Mouse (Mus musculus) CD4-positive, CD25-positive, alpha-beta regulatory T cell, adult 4 months (primary cell): ENCODE data around the gene Cabcoco1. TPM values are rescaled to one million over a fixed set of nuclear protein-coding genes. Genes with fewer than 3 reads are reported as not detected.

Source experiments
- ATAC-seq: one replicate; pipeline ENCODE4 v1.8.0; 2017
- polyA plus RNA-seq, 2 experiments: library from polyadenylated mRNA; unstranded; fragments of 100-300 nt; shearing (Covaris generic); gene quantifications; one replicate each; pipeline ENCODE4 v1.2.1; 2017

Gene Cabcoco1
- polyA plus RNA-seq, 2 experiments from 2014 or later: 2.0 to 3.4 TPM

- no peak for ATAC-seq
Measured at GRCm38 (mm10) chr10:68506242-68506641, 35.5 kb downstream of the Cabcoco1 start.

GRCm38 (mm10) chr10:68504586-68505152 is 37.0 kb downstream of the Cabcoco1 start:
- ATAC-seq: no peak

GRCm38 (mm10) chr10:68501067-68501466 is 40.6 kb downstream of the Cabcoco1 start:
- no peak for ATAC-seq

GRCm38 (mm10) chr10:68495246-68495645 is 46.5 kb downstream of the Cabcoco1 start:
- ATAC-seq: no peak

- no peak for ATAC-seq
Measured at GRCm38 (mm10) chr10:68491557-68491956, 50.1 kb downstream of the Cabcoco1 start.

GRCm38 (mm10) chr10:68490781-68491180 is 50.9 kb downstream of the Cabcoco1 start:
- no peak for ATAC-seq

GRCm38 (mm10) chr10:68472799-68473198 is 68.9 kb downstream of the Cabcoco1 start:
- ATAC-seq: no peak

- ATAC-seq: no peak
Measured at GRCm38 (mm10) chr10:68465737-68466327, 75.9 kb downstream of the Cabcoco1 start.

GRCm38 (mm10) chr10:68464943-68465342 is 76.8 kb downstream of the Cabcoco1 start:
- no peak for ATAC-seq

GRCm38 (mm10) chr10:68459784-68460183 is 81.9 kb downstream of the Cabcoco1 start:
- no peak for ATAC-seq

GRCm38 (mm10) chr10:68457019-68457418 is 84.7 kb downstream of the Cabcoco1 start:
- no peak for ATAC-seq

- ATAC-seq: no peak
Measured at GRCm38 (mm10) chr10:68454541-68454940, 87.2 kb downstream of the Cabcoco1 start.

GRCm38 (mm10) chr10:68446797-68447125 is 94.9 kb downstream of the Cabcoco1 start:
- ATAC-seq: no peak

GRCm38 (mm10) chr10:68445876-68446796 is 95.6 kb downstream of the Cabcoco1 start:
- ATAC-seq: peak; percentile 66

- ATAC-seq: peak; percentile 42
Measured at GRCm38 (mm10) chr10:68445244-68445811, 96.4 kb downstream of the Cabcoco1 start.

GRCm38 (mm10) chr10:68444361-68445114 is 97.2 kb downstream of the Cabcoco1 start:
- ATAC-seq: no peak

GRCm38 (mm10) chr10:68443132-68443531 is 98.6 kb downstream of the Cabcoco1 start:
- peak; percentile 62 for ATAC-seq

GRCm38 (mm10) chr10:68442713-68443112 is 99.0 kb downstream of the Cabcoco1 start:
- ATAC-seq: no peak

GRCm38 (mm10) chr10:68441931-68442662 is 99.6 kb downstream of the Cabcoco1 start:
- ATAC-seq: no peak

- ATAC-seq: no peak
Measured at GRCm38 (mm10) chr10:68440515-68440914, 101.2 kb downstream of the Cabcoco1 start.

GRCm38 (mm10) chr10:68435754-68436153 is 105.9 kb downstream of the Cabcoco1 start:
- no peak for ATAC-seq
